Mouse (Mus musculus) brain, embryonic 18.5 days (tissue): ENCODE data around the gene Pigl.
"Not testable (repeated sequence)": the region's sequence is repeated elsewhere in the genome, so short reads cannot be mapped to it uniquely, and the experiment has no call there.

ENCODE experiments used
- DNase-seq: peaks from one replicate; pipeline ENCODE4 v3.0.0-alpha.2; 2012; ENCODE audit warnings: low read depth, low spot score

Pigl gene

DNA sequence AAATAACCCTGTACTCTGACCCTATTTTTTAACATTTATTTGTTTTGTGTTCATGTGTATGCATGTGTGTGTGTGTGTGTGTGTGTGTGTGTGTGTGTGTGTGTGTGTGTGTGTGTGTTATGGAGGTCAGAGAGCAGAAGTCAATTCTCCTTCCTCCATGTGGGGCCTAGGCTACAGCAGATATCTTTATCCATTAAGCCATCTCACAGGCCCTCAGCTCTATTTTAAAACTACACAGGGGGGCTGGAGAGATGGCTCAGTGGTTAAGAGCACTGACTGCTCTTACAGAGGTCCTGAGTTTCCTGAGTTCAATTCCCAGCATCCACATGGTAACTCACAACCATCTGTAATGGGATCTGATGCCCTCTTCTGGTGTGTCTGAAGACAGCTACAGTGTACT lies 9.0 kb downstream of the Pigl start:
- not testable (repeated sequence) for DNase-seq

GRCm38 (mm10) chr11:62470451-62470850 lies 12.2 kb downstream of the Pigl start:
- DNase-seq: no peak

- no peak for DNase-seq
Measured at GRCm38 (mm10) chr11:62473516-62473915, 15.3 kb downstream of the Pigl start.

GRCm38 (mm10) chr11:62476156-62476555 lies 17.9 kb downstream of the Pigl start:
- no peak for DNase-seq

DNA sequence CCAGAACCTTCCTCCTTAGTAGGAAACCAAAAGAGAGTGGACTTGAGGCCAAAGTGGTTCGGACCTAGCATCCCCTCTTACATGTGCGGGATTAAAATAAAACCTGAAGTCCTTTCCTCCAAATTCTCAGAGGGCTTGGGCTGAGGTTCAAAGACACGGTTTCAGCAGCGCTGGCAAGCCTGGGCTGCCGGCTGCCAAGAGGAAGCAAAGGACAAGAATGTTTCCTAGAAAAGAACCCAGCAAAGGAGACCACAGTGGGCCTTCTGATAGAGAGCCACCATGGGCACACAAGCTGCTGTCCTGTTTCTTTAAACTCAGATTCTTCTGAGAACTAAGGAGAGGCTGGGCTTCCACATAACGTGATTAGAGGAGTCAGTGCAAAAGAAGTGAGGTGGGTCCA lies 20.7 kb downstream of the Pigl start:
- no peak for DNase-seq

DNA sequence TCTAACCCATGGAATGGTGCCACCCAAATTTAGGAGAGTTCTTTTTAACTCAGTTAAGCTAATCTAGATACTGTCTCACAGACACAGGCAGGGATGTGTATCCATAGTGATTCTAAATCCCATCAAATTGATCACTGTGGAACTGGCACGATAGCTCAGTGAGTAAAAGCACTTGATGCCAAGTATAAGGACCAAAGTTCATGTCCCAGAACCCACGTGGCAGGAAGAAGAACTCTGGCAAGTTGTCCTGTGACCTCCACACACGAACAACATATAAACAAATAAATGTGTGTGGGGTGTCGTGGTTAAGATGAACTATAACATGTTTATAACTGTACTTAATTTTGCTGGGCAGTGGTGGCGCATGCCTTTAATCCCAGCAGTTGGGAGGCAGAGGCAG lies 21.3 kb downstream of the Pigl start:
- no peak for DNase-seq

- DNase-seq: no peak
Measured at GRCm38 (mm10) chr11:62486949-62487348, 28.7 kb downstream of the Pigl start.

GRCm38 (mm10) chr11:62487540-62488350 lies 29.5 kb downstream of the Pigl start:
- DNase-seq: no peak

GRCm38 (mm10) chr11:62493701-62494100 lies 35.4 kb downstream of the Pigl start:
- DNase-seq: no peak

DNA sequence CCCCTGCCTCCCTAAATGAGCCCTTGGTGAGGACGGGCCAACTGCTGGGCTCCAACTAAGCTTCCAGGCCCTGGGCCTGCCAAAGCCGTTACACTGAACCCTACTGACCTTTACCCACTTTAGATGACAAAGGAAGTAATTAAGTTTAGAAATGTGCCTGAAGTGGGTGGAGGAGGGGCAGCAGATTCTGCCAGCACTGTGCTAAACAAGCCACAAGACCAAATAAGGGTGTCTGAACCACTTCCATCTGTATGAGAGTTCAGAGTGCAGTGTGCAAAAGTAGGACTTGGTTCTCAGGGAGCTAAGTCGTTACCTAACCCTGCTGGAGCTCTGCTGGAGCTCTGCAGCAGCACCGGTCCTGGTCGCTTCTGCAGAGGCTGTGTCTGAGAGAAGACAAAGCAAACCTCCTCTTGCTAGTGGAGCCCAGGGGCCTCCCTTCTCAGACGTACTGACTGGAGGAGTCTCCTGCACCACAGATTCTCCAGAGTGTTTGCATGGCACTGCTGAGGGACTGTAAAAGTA lies 36.6 kb downstream of the Pigl start:
- DNase-seq: no peak

- no peak for DNase-seq
Measured at GRCm38 (mm10) chr11:62495276-62495801, 37.1 kb downstream of the Pigl start.

DNA sequence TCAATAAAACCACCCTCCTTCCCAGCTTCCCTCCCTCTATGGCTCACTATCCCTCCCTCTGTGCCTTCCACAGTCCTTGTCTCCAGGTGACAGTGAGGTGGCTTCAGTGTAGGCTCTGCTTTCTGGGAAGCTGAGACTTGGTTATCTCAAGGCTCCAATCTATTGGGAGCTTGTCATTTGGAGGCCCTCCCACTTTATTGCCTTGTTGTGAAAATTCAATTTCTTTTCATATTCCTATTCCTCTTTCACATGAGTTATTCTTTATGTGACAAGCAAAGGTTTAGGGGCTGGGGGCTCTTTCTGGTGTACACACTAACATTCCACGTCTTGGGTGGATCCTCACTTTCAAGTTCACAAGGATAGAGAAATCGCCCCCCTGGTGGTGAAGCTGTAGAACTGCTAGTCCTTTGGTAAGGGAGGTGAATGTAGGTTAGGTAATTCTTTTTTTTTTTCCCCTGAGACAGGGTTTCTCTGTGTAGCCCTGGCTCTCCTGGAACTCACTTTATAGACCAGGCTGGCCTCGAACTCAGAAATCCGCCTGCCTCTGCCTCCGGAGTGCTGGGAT lies 38.0 kb downstream of the Pigl start:
- DNase-seq: no peak

GRCm38 (mm10) chr11:62497181-62497580 lies 38.9 kb downstream of the Pigl start:
- no peak for DNase-seq

GRCm38 (mm10) chr11:62498802-62499201 lies 40.5 kb downstream of the Pigl start:
- no peak for DNase-seq

DNA sequence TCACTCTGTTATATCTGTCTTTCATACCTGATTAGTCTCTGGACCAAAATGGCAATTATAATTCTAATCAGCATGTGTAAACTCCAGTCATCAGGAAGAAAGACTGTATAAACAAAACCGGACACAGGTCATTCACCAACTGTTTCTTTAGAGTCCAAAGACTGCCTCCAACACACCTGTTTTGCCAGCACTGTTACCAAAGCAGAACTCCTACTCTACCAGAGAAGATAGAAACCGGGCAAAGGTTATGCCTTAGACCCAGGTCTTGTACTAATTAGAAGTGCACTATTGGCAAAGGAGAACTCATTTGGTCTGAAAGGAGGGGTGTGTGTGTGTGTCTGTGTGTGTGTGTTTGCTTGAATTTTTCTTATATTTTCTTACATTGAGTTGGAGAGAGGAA lies 42.3 kb downstream of the Pigl start:
- DNase-seq: no peak

GRCm38 (mm10) chr11:62507683-62508082 lies 49.4 kb downstream of the Pigl start:
- DNase-seq: no peak

GRCm38 (mm10) chr11:62508365-62508764 lies 50.1 kb downstream of the Pigl start:
- DNase-seq: not testable (repeated sequence)

DNA sequence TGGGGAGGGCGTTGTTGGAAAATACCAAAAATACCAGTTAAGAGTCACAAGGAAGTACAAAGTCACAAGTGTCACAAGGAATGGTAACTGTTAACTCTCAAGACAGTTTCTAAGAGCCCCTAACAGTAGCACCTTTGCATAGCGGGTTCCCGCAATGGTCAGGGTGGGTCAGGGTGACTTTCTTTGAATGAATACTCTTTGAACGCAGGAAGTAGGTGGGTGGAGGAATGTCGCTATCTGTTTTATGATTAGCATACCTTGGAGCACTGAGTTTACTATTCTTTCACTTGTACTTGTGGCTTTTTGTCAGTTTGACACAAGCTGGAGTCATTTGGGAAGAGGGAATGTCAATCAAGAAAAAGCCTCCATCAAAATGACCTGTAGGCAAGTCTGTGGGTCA lies 50.6 kb downstream of the Pigl start:
- not testable (repeated sequence) for DNase-seq

- no peak for DNase-seq
Measured at GRCm38 (mm10) chr11:62509571-62509970, 51.3 kb downstream of the Pigl start.

DNA sequence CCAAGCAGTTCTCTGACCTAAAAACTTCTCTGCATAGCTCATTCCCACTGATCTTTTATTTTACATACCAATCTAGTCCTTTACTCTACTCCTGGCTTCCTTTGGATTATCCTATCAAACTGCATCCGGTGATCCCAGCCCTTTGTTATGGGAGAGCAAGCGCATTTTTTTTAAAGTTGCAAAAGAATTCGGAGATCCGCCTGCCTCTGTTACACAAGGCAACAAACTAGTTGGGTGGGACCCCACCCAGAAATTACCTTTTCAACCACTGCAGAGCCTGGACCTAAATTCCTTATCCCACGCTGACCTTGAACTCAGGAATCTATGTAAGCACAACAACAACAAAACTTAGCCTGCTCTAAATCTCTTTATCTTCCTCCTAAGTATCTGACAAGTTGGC lies 52.7 kb downstream of the Pigl start:
- no peak for DNase-seq

DNA sequence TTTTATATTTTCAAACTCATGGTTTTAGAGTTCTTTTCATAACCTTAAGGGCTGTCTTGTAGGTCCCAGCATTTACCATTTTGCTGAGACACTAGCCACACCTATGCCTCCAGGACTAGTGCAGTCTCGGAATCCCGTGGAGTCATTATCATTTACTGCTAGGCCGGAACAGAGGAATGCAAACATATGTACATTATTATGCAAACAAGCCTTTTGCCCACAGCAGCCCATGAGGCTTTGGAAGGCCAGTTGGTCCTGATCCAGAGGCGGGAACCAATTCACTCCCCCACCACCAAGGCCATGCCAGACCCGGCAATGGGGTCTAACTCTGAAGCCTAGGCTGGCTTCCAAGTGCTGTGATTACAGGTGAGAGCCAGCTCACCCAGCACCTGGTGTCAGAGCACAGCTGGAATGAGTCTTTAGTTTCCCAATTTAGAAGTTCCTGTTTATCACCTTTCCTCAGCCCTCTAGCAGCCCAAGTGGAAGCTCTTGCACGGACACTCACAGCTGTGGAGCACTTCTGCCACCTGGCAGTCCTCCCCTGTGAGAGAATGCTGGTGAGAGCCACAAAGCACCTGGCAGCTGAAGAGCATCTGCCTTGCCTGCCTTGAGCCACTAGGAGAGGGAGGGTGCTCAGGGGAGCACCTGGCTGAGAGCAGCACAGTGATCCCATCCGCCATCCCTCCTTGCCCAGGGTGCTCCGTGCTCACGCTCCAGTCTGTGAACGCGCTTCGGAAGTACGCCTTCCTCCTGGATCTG lies 53.4 kb downstream of the Pigl start:
- DNase-seq: no peak

GRCm38 (mm10) chr11:62512529-62513080 lies 54.3 kb downstream of the Pigl start:
- no peak for DNase-seq
